Mouse (Mus musculus) lung, adult 2 months (tissue): ENCODE results near the gene Ntm.

ENCODE experiments used
- CTCF ChIP-seq: fragments of 200-500 bp; IDR thresholded peaks from 2 replicates; pipeline ENCODE4 v1.5.1; 2011; ENCODE audit warnings: mild to moderate bottlenecking, low read length, control low read depth; ENCODE audit not compliant: insufficient read depth
- POLR2A ChIP-seq: fragments of 200-500 bp; IDR thresholded peaks from 2 replicates; pipeline ENCODE4 v1.6.1; 2011; ENCODE audit warnings: low read depth, mild to moderate bottlenecking, control low read depth, low read length, borderline replicate concordance; ENCODE audit errors: extremely low read depth

DNA sequence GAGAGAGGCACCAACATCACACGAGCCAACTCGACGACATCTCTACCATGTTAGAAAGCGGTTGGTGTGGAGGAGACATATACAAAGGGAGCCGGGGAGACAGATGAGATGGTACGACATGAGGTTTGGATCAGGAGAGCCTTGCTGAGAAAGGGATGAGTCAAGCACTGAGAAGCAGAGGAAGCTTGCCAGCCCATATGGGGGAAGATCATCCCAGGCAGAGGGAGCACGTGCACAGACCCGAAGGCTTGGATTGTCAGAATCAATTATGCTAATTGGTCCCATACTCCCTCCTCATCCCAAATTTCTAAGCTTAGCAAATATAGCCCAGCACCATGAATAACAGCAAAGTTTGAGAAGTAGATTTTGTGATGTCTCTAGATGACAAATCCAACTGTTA, 42.8 kb upstream of the Ntm start:
- no peak for TF ChIP-seq CTCF
- no peak for TF ChIP-seq POLR2A
